Mouse (Mus musculus) forebrain, embryonic 11.5 days (tissue): ENCODE measurements around the gene Epha7. TPM values are rescaled to one million over a fixed set of nuclear protein-coding genes. Genes with fewer than 3 reads are reported as not detected.
A peak's percentile ranks its signal among the peaks of the same experiment; 100 is the strongest.

Experiments
- ATAC-seq: fragments of 200-750 bp; cut with Nextera tagmentation; replicated peaks from 2 replicates; pipeline ENCODE4 v1.8.0; 2017; ENCODE audit warnings: moderate TSS enrichment; ENCODE audit not compliant: low FRiP score
- DNase-seq: peaks from one replicate; pipeline ENCODE4 v3.0.0-alpha.2; 2017; ENCODE audit warnings: low spot score
- H3K27ac ChIP-seq: fragments of 300-500 bp; sonication (generic); 2 replicates; pipeline ENCODE4 v1.5.1; 2014; ENCODE audit warnings: low read depth, low read length
- H3K27me3 ChIP-seq: fragments of 300-500 bp; sonication (generic); 2 replicates; pipeline ENCODE4 v1.6.1; 2014; ENCODE audit warnings: mild to moderate bottlenecking, low read length, mixed read lengths; ENCODE audit not compliant: control insufficient read depth, insufficient read depth
- H3K36me3 ChIP-seq: fragments of 300-500 bp; sonication (generic); 2 replicates; pipeline ENCODE4 v1.6.1; 2014; ENCODE audit warnings: mild to moderate bottlenecking, low read length, moderate library complexity, mixed read lengths; ENCODE audit not compliant: control insufficient read depth, insufficient read depth
- H3K4me1 ChIP-seq: fragments of 300-500 bp; sonication (generic); replicated peaks from 2 replicates; pipeline ENCODE4 v1.6.1; 2014; ENCODE audit warnings: low read length, mixed read lengths; ENCODE audit not compliant: control insufficient read depth, insufficient read depth
- H3K4me2 ChIP-seq: fragments of 300-500 bp; sonication (generic); 2 replicates; pipeline ENCODE4 v1.6.1; 2014; ENCODE audit warnings: low read depth, mild to moderate bottlenecking, low read length, moderate library complexity, mixed read lengths; ENCODE audit not compliant: severe bottlenecking
- H3K4me3 ChIP-seq: fragments of 300-500 bp; sonication (generic); 2 replicates; pipeline ENCODE4 v1.5.1; 2014; ENCODE audit warnings: low read depth, low read length
- H3K9ac ChIP-seq: fragments of 300-500 bp; sonication (generic); 2 replicates; pipeline ENCODE4 v1.6.1; 2014; ENCODE audit warnings: low read length
- H3K9me3 ChIP-seq: fragments of 300-500 bp; sonication (generic); 2 replicates; pipeline ENCODE4 v1.6.1; 2016; ENCODE audit warnings: low read length, mixed read lengths; ENCODE audit not compliant: control insufficient read depth
- WGBS: fragments of 180-500 bp; shearing (Covaris S2); extraction: QIAGEN DNeasy Blood & Tissue Kit; methylation state at CpG from one replicate; pipeline ENCODE4 v1.1.7; 2014; 5-methylcytosine and 5-hydroxymethylcytosine counted together
- polyA plus RNA-seq: library from polyadenylated mRNA; unstranded; fragments of >200 nt; fragmentation: Nextera tagmentation; extraction: Ambion mirVana; gene quantifications from 2 replicates; pipeline ENCODE4 v1.2.1, GENCODE M21; 2014

Gene Epha7
- polyA plus RNA-seq, 1 experiment from 2014 or later, result 61.6 TPM

- Histone ChIP-seq H3K4me3 (no peak overlapping the region), H3K4me1 (0 out of 2 replicates have a peak, but pooled peaks cover 1% of the 10 kb centered on the region), H3K27ac (no peak overlapping the region), H3K9ac (no peak overlapping the region), H3K4me2 (no peak overlapping the region), H3K36me3 (no peaks in the 10 kb centered on the region), H3K27me3 (no peaks in the 10 kb centered on the region), H3K9me3 (no peaks in the 10 kb centered on the region)
- ATAC-seq (no peak), DNase-seq (no peak)
- 97% methylated on average over 2 of the region's 2 CpGs for WGBS
Measured at GRCm38 (mm10) chr4:28940710-28941109, 127.8 kb downstream of the Epha7 start.

- no peak for ATAC-seq
- no peak overlapping the region for H3K4me2 ChIP-seq
Measured at GRCm38 (mm10) chr4:28944237-28944636, 131.3 kb downstream of the Epha7 start.

GRCm38 (mm10) chr4:28960889-28961560 is 148.1 kb downstream of the Epha7 start:
- no peak overlapping the region for H3K9ac ChIP-seq
- ATAC-seq, result no peak
- no peaks in the 10 kb centered on the region for H3K27me3 ChIP-seq
- WGBS, result 91% methylated on average over 9 of the region's 9 CpGs
- H3K9me3 ChIP-seq, result no peaks in the 10 kb centered on the region
- no peak overlapping the region for H3K27ac ChIP-seq
- H3K4me1 ChIP-seq, result no peaks in the 10 kb centered on the region
- no peak overlapping the region for H3K4me3 ChIP-seq
- DNase-seq, result no peak
- H3K4me2 ChIP-seq, result no peak overlapping the region
- no peaks in the 10 kb centered on the region for H3K36me3 ChIP-seq

More at GRCm38 (mm10) chr4:28944237-28944636, 131.3 kb downstream of the Epha7 start:
- Histone ChIP-seq H3K9ac (no peak overlapping the region), H3K27me3 (no peaks in the 10 kb centered on the region), H3K9me3 (no peaks in the 10 kb centered on the region), H3K36me3 (no peaks in the 10 kb centered on the region), H3K4me3 (no peak overlapping the region), H3K27ac (no peak overlapping the region), H3K4me1 (no peaks in the 10 kb centered on the region)
- DNase-seq, result no peak
- 90% methylated on average over 6 of the region's 6 CpGs for WGBS

- Histone ChIP-seq H3K36me3 (no peaks in the 10 kb centered on the region), H3K4me3 (no peak overlapping the region), H3K27ac (no peak overlapping the region), H3K9ac (no peak overlapping the region), H3K9me3 (no peaks in the 10 kb centered on the region), H3K4me1 (peaks cover 5% of the 10 kb centered on the region; the same call in 1 of the 2 replicates), H3K27me3 (peaks cover 2% of the 10 kb centered on the region; the same call in 1 of the 2 replicates), H3K4me2 (no peak overlapping the region)
- WGBS, result 34% methylated on average over 3 of the region's 3 CpGs
- ATAC-seq (peak; percentile 86), DNase-seq (no peak)
Measured at GRCm38 (mm10) chr4:28967584-28968315, 154.8 kb downstream of the Epha7 start.

GRCm38 (mm10) chr4:28998462-28999286 is 185.7 kb downstream of the Epha7 start:
- Histone ChIP-seq H3K4me2 (no peak overlapping the region), H3K27ac (no peak overlapping the region), H3K4me1 (no peaks in the 10 kb centered on the region), H3K36me3 (no peaks in the 10 kb centered on the region), H3K27me3 (no peaks in the 10 kb centered on the region), H3K4me3 (no peak overlapping the region), H3K9me3 (no peaks in the 10 kb centered on the region), H3K9ac (no peak overlapping the region)
- DNase-seq (no peak), ATAC-seq (no peak)
- WGBS, result 74% methylated on average over 3 of the region's 3 CpGs

GRCm38 (mm10) chr4:28999287-28999595 is 186.3 kb downstream of the Epha7 start:
- ATAC-seq (no peak), DNase-seq (no peak)
- H3K9ac ChIP-seq, result no peak overlapping the region
- no peaks in the 10 kb centered on the region for H3K36me3 ChIP-seq
- no peak overlapping the region for H3K4me3 ChIP-seq
- H3K27me3 ChIP-seq, result no peaks in the 10 kb centered on the region
- no peak overlapping the region for H3K27ac ChIP-seq
- 88% methylated on average over 2 of the region's 2 CpGs for WGBS
- H3K9me3 ChIP-seq, result no peaks in the 10 kb centered on the region
- H3K4me1 ChIP-seq, result no peaks in the 10 kb centered on the region
- no peak overlapping the region for H3K4me2 ChIP-seq

- no peaks in the 10 kb centered on the region for H3K27me3 ChIP-seq
- no peaks in the 10 kb centered on the region for H3K4me1 ChIP-seq
- H3K4me3 ChIP-seq, result no peak overlapping the region
- H3K4me2 ChIP-seq, result no peak overlapping the region
- H3K9me3 ChIP-seq, result no peaks in the 10 kb centered on the region
- DNase-seq (no peak), ATAC-seq (no peak)
- no peak overlapping the region for H3K27ac ChIP-seq
- H3K9ac ChIP-seq, result no peak overlapping the region
- WGBS, result 92% methylated on average over 3 of the region's 3 CpGs
- H3K36me3 ChIP-seq, result no peaks in the 10 kb centered on the region
Measured at GRCm38 (mm10) chr4:29010333-29010732, 197.4 kb downstream of the Epha7 start.
